Mouse (Mus musculus) WW6 (cell line): ENCODE results near the gene Copa.

Experiments used
- DNase-seq: peaks from one replicate; pipeline ENCODE4 v3.0.0-alpha.2; 2013; ENCODE audit warnings: low read depth, low spot score

Copa gene

DNA sequence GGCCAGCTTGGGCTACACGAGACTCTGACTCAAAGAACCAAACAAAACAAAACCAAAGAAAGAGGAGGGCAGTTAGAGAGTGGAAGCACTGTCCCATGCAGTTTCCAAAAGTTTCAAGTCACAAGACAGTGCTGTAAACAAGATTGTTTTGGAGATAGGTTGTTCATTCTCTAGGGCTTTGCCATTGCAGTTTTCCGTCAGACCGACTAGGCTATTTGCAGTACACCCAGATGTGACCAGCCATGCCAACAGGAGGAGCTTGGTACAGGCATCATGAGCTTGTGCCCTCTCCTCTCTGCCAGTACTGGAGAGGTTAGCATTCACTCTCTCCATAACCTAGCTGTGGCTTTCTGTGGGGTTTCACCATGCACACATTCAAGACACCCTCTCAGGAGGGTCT, 11.2 kb downstream of the Copa start:
- DNase-seq: no peak

DNA sequence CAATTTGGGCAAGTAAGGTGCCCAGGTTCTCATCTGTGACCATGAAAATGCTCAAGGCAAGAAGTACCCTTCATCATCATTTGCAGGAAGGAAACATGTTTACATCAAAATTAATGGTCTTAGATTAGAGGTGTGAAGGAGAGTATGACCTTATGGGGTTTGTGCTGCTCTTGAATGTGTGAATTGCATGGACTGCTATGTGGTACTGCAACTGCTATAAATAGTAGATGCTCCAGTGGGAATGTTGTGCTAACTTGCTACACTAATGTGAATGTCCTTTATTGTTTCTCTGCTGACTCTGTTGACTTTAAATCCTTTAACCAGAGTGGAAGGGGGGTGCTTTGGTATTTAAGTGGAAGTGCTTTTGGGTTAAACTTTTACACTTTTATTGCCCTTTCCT, 12.0 kb downstream of the Copa start:
- no peak for DNase-seq

DNA sequence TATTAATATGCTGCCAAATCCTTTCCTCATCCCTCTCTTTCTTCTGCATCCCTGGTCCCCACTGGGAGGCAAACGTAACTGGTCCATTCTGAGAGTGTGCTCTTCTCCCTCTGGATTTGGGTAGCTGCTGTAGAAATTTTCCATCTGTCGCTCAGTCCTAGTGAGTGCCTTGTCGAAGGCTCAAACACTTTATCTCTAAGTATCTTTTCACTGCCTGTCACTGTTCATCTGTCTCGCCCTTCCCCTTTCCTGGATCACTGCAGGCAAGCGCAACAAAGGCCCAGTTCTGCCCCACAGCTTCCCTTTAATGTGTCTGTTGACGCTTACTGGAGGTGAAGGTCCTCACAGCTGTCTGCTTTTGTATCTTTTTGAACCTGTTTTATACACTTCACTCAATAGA, 12.9 kb downstream of the Copa start:
- DNase-seq: no peak

DNA sequence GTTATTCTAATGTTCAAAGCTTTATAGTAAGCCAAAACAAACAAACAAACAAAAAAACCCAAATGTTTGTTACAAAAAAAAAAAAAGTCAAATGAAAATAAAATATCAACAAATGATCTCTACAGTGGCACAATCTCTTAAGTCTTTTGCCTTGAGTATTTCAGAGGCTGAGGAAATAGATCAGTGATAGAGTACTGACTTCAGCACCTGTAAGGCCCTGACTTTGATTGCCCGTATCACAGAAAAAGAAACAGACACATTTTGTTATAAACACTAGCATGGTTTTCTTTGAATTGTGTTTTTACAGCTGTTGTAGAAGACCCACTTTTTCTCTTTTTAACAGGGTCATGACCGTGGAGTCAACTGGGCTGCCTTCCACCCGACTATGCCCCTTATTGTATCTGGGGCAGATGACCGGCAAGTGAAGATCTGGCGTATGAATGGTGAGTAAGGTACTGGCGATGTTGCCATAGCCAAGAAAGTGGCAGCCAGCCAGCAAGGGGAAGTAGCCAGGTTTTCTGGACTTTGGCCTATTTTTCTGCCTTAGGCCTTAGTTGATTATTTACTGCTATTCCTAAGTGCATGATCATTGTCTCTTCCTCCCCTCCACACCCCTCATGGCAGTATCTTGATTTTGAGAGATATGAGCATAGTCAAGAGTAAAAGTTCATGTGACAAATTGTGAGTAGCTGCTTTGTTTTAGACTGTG, 17.1 kb downstream of the Copa start:
- DNase-seq: no peak

DNA sequence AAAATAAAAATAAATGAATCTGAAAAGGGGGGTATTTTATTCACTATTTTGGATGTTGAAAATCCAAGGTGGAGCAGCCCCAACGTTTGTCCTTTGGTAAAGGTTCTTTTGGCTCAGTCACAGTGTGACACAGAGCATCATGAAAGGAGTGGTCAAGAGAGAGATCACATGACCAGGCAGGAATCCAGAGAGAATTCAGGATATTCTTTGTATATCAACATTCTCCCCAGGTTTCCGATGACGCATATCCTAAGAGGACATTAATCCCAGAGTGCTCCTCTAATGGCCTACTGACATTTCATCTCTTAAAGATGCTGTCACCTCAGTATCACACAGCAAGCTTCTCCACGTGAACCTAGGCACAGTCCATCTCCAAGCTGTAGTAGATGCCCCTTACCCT, 21.3 kb downstream of the Copa start:
- DNase-seq: no peak

DNA sequence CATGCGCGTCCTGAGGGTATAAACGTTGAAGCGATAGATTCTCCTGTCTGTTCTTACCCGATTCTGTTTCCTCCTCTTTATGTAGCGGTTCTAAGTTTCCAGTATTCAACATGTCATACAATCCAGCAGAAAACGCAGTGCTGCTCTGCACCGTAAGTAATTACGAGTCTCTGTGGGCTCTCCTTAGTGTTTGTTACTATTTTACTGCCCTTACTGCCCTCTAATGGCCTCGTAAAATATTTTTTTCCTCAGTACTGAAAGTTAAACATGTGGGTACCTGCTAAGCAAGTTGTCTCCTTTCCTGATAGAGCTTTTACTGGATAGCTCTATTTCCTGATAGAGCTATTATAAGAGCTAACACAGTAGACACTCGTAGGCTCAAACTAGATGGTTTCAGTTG, 22.8 kb downstream of the Copa start:
- DNase-seq: no peak

DNA sequence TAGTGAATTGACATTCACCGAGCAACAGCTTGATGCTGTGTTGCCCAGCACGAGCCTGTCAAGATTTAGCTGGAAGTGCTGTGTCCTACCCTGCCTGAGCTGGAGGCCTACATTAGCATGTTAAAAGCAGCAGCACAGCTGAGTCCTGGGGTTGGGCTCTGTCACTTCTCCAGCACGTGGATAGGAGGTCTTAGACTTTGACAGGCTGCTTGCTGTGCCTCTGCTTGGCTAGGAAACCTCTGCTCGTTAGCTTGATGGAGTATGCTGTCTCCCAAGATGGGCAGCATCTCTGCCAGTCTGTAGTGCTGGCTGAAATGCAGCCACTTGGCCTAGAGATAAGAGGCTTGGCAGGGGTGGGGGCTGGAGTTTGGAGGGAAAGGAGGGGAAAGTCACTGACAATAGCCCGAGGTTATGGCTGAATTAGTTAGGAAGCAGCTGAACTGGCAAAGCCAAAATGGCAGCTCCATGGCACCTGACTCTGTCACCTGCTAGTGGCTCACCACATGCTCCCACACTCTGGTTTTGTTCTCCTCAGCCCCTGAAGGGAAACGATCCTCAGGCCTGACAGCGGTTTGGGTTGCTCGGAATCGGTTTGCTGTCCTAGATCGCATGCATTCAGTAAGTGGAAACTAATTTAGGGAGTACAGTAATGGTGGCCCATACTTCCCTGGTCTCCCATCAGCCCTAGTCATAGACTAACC, 25.6 kb downstream of the Copa start:
- DNase-seq: no peak

DNA sequence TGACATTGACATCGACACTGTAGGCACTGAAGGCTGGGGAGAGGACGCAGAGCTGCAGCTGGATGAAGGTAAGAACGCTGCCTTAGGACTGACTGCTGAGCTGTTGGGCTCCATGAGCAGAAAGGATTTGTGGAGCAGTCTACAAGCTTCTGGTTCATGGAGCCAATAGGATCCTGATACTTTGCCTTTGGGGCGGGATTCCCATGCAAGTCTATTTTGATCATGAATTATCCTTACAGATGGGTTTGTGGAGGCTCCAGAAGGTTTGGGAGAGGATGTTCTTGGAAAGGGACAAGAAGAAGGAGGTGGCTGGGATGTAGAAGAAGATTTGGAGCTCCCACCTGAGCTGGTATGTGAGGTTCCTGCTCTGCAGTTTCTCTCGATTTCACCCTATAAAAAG, 34.6 kb downstream of the Copa start:
- DNase-seq: no peak

DNA sequence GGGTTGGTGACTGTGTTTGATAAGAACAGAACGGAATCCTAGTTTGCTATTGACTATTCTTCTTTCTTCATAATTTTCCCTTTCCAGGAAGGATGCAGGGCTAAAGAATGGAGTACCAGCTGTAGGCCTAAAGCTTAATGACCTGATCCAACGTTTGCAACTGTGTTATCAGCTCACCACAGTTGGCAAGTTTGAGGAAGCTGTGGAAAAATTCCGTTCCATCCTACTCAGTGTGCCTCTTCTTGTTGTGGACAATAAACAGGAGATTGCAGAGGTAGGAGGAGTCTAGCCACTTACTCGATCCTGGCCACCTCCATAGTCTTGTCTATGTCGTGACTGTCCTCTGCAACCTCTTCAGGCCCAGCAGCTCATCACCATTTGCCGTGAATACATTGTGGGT, 36.8 kb downstream of the Copa start:
- no peak for DNase-seq

DNA sequence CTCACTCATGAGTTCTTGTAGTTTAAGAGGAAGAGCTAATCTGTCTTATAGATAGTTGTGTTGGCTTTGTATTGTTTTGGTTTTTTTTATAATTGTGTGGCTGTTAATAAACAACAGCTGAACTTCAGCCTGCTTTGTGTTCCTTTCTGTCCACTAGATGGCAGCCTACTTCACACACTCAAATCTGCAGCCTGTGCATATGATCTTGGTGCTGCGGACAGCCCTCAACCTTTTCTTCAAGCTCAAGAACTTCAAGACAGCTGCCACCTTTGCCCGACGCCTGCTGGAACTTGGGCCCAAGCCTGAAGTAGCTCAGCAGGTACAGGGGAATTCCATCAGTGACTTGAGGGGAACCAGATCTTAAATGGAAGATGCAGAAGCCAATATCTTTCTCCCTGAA, 37.4 kb downstream of the Copa start:
- DNase-seq: no peak

DNA sequence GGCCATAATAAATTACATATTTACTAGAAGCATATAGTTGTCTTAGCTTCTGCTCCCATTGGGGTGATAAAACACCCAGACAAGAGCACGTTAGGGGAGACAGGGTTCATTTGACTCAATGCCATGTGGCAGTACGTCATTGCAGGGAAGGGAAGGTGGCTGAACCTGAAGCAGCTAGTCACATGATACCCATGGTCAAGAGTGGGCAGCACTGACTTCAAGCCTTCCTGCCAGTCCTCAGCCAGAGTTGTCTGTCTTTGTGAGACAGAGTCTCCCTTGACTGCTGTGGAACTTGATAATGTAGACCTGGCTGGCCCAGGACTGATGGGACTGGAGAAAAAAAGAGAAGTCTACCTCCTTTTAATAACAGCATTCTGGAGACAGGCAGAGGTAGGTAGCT, 40.3 kb downstream of the Copa start:
- DNase-seq: no peak

DNA sequence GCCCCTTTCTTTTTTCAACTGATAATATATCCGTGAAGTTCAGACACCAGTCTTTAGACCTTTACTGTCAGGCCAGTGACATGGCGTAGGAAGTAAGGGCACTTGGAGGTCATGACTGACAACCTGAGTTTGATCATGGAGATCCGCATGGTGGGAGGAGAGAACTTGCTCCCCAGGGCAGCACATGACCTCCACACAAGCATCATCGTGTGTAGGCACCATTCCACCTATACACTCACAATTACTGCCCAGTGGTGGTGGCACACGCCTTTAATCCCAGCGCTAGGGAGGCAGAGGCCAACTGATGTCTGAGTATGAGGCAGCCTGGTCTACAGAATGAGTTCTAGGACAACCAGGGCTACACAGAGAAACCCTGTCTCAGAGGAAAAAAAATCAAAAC, 42.2 kb downstream of the Copa start:
- no peak for DNase-seq

DNA sequence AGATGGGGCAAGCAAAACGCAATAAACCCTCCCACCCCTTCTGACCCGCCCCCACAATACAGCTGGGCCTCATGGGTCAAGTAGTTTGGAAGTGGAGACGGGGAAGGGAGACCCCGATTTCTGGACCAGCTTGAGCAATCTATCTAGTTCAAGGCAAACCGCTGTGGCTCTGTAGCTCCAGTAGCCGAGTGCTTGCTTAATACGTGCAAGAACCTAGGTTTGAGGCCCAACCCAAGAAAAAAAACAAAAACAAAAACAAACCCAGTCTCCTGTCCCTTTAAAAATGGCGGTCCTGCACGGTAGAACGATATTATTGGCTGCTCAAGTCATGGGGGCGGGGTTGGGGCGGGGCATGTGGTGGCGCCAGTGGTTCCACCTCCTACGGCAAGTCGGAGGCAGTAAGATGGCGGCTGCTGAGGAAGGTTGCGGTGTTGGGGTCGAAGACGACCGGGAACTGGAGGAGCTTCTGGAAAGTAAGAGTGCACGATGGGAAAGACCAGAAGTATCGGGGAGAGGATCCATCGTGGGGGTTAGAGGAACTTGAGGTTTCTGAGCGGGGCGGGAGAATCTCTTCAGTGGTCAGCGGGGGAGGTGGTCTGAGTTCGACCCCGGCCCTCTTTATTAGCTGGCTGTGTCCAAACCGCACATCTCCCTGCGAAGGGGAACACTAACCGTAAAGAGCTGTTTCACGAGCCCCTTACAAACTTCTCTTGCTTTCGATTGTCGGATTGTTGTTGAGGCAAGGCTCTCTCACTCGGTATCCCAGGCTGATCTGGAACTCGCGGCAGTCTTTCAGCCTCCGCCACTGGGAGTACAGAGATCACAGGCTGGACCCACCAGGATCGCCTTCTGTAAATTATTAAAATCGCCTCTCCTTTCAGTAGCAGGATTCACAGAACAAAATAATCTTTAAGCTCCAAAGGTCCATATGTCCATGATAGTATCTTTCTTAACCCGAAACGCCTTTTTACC, 44.3 kb downstream of the Copa start, which contains the start of gene Pex19:
Pex19 (plus strand) TSS at position 380 of the 972 bp plus-strand sequence.
- DNase-seq: peak; percentile 76

DNA sequence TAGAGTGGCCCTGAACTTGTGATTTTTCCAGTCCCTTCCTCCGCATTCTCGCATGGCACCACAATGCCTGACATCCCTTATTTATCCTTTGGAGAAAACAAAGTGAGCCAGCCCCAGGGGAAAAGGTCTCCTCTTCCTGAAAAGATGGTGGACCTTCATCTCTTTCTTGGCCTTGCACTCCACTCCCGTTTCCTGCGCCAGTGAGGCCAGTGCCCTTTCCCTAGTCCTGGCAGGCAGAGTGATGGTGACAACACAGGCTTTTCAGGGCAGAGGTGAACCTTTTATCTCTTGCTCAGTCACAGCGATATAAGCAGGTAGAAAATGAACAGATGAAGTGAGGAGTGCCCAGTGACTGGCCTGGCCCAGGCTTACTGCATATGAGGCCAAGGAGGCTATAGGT, 45.2 kb downstream of the Copa start:
- DNase-seq: no peak

DNA sequence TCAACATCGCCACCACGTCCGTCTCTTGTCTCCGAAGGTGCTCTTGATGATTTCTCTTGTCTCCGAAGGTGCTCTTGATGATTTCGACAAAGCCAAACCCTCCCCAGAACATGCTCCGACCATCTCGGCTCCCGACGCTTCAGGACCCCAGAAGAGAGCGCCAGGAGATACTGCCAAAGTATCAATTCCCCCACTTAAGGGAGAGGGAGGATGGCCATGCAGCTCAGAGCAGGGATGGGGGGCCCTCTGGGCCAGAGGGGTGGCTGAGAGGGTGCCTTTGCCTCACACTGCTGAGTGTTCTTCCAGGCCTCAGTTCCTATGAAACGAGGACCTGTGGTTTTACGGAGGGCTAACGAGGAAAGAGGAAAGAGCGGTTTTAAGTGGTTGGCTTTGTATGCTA, 46.2 kb downstream of the Copa start:
- no peak for DNase-seq

DNA sequence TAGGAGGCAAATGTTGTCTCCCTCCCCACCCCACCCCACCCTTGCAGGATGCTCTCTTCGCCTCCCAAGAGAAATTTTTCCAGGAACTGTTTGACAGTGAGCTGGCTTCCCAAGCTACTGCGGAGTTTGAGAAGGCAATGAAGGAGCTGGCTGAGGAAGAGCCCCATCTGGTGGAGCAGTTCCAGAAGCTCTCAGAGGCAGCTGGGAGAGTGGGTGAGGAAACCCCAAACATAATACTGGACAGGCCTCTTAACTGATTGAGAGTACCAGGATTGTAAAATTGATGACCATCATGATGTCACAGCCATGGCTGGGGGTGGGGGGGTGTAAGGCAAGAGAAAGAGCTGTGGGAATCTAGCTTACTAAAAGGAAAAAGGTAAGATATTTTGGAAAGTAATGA, 46.8 kb downstream of the Copa start:
- DNase-seq: no peak

DNA sequence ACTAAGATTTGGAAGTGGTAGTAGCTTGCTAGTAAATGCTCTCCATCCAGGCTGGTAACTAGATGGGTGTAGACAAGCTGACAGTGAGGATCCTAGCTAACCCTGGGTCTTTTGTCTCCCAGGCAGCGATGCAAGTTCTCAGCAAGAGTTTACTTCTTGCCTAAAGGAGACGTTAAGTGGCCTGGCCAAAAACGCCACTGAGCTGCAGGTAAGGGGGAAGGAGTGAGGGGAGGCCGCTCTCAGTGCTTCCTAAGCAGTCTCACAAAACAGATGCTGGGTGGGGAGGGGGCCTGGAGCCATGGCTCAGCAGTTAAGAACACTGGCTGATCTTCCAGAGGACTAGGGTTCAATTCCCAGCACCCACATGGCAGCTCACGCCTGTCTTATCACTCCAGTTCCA, 47.5 kb downstream of the Copa start:
- DNase-seq: no peak

DNA sequence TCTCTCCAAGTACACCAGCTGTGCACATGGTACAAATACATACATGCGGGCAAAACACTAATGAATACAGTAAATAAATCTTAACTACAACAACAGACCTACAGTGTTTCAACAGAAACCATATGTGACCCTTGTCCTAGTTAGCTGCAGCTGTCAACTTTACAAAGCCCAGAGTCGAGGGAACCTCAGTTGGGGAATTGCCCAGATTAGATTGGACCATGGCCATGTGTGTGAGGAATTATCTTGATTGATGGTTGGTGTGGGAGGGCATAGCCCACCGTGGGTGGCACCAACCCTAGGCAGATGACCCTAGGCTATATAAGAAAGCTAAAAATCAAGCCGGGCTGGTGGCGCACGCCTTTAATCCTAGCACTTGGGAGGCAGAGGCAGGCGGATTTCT, 50.0 kb downstream of the Copa start:
- DNase-seq: no peak

DNA sequence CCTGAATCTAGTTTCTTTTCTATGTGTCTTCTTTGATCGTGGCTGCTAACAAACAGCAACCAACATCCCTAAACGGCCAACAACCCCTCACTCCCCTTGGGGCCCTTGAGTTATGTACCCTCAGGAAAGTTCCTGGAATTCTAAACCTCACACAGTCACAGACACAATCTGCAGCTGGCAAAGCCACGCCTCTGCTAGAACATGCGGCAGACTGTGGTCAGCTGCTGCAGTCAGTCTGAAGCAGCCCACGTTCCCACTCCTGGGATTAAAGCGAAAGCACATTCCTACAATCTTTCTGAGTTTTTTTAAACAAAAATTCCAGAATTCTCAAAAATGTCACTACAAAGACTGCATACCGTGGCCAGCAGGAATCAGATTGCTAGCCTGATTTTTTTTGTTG, 51.2 kb downstream of the Copa start:
- no peak for DNase-seq

DNA sequence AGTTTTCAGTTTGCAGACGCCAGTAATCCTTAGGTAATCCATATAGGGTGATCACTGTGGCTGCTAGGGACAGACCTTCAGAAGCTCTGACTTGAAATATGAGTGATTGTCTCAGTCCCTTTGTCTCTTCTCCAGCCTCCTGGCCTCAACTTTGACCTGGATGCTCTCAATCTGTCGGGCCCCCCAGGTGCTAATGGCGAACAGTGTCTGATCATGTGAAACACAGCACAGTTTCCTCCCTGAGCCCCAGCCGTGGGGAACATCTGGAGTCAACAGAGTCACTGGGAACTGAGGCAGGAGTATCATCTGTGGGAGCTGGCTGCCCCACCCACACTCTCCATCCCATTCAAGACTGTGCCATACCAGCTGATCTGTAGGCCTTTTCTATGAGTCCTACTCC, 51.7 kb downstream of the Copa start:
- DNase-seq: no peak

DNA sequence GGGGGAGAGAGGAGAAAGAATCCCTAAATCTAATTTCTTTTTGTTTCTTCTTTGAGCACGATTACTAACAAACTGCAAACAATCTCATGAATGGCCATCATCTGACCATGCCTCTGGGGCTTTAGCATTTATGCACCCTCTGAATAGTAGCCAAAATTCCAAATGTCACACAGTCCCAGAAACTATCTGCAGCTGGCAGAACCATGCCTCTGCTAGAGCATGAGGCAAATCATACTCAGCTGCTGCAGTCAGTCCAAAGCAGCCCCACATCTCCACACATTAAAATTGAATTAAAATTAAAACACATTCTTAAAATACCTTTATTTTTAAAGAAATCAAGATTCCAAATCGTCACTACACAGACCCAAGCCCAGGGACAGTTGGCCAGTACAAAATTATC, 57.8 kb downstream of the Copa start:
- no peak for DNase-seq

DNA sequence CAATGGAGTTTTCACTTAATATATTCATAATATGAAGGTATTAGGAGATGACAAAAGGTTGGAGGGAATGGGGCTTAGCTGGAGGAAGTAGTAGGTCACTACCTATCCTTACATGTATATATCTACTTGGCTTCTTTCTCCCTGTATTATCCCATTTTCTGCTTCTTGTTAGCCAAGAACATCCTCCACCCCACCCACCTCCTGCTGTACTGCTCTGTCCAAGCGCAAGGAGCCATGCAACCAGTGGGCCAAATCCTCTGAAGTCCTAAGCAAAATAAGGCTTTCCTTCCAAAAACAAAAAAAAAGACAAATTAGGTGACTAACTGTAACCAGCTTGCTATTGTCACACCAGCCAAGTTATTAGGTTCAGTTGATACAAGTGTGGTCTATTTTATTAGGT, 58.5 kb downstream of the Copa start:
- no peak for DNase-seq
